Mouse (Mus musculus): ENCODE measurements around the gene Dclk3. TPM values are rescaled to one million over a fixed set of nuclear protein-coding genes. Genes with fewer than 3 reads are reported as not detected.

Dclk3 gene
- total and polyA plus RNA-seq, 2 experiments = 4.3 to 10.5 TPM

- H3K9ac ChIP-seq (ENCODE audit: low read depth, low read length) = no peak overlapping the region
- TF ChIP-seq POLR2A (IDR thresholded peaks at IDR 0.05; ENCODE audit: extremely low read depth, insufficient read depth, low read length) = no peak
- TF ChIP-seq CTCF (IDR thresholded peaks at IDR 0.05; ENCODE audit: low read depth, low read length) = no peak
- no peaks in the 10 kb centered on the region for H3K4me1 ChIP-seq (ENCODE audit: control insufficient read depth, insufficient read depth, low read length)
- no peak for DNase-seq (ENCODE audit: extremely low read depth, low read depth, low spot score)
- H3K36me3 ChIP-seq (ENCODE audit: control insufficient read depth, insufficient read depth, low read length) = no peaks in the 10 kb centered on the region
- no peaks in the 10 kb centered on the region for H3K27me3 ChIP-seq (ENCODE audit: control insufficient read depth, insufficient read depth, low read length)
- no peaks in the 10 kb centered on the region for H3K79me2 ChIP-seq (ENCODE audit: control insufficient read depth, insufficient read depth, low read length)
- H3K27ac ChIP-seq (replicated peaks; ENCODE audit: insufficient read depth, low read depth, low read length) = no peak overlapping the region
- H3K4me3 ChIP-seq (ENCODE audit: insufficient read depth, low read depth, low read length) = no peak overlapping the region
- 76% methylated on average over 8 of the region's 8 CpGs for WGBS
Measured at GRCm38 (mm10) chr9:111535445-111536064, 96.7 kb downstream of the Dclk3 start.

Other genes with a start within 250 kb of the Dclk3 start
- gene Mlh1, start 167.3 kb upstream of the Dclk3 start, total RNA-seq (2014; rRNA removed) = 13.9 and 14.2 TPM in 2 replicates
- gene Mlh1, start 167.3 kb upstream of the Dclk3 start, polyA plus RNA-seq (2012; rRNA removed) = 7.2 and 8.8 TPM in 2 replicates
- 8.8 and 10.4 TPM in 2 replicates for gene Epm2aip1, start 167.2 kb upstream of the Dclk3 start, total RNA-seq (2014; rRNA removed)
- 4.2 and 5.2 TPM in 2 replicates for gene Epm2aip1, start 167.2 kb upstream of the Dclk3 start, polyA plus RNA-seq (2012; rRNA removed)
- gene Trank1, start 127.3 kb upstream of the Dclk3 start, total RNA-seq (2014; rRNA removed) = under 0.01 and 0.13 TPM in 2 replicates
- not detected in 2 replicates for gene Trank1, start 127.3 kb upstream of the Dclk3 start, polyA plus RNA-seq (2012; rRNA removed)

All from liver, adult 2 months (tissue).